Mouse (Mus musculus) right cerebral cortex, postnatal 14 days (tissue): ENCODE measurements around the gene Sat2.
"Not testable (repeated sequence)": the region's sequence is repeated elsewhere in the genome, so short reads cannot be mapped to it uniquely, and the experiment has no call there.

Experiments used
- DNase-seq: peaks from one replicate; pipeline ENCODE4 v3.0.0; 2022

Gene Sat2

GRCm38 (mm10) chr11:69603516-69603915 is 18.3 kb upstream of the Sat2 start:
- DNase-seq, result no peak

GRCm38 (mm10) chr11:69604347-69604746 is 17.5 kb upstream of the Sat2 start:
- no peak for DNase-seq

- DNase-seq, result peak; percentile 44
Measured at GRCm38 (mm10) chr11:69604795-69605664, 16.8 kb upstream of the Sat2 start.

- peak; percentile 78 for DNase-seq
Measured at GRCm38 (mm10) chr11:69605726-69606490, 15.9 kb upstream of the Sat2 start, which contains the start of gene Atp1b2. TSS of gene Atp1b2 (minus strand) at chr11:69605942.

GRCm38 (mm10) chr11:69606491-69606795 is 15.4 kb upstream of the Sat2 start:
- DNase-seq, result no peak

- DNase-seq, result no peak
Measured at GRCm38 (mm10) chr11:69606832-69607231, 15.0 kb upstream of the Sat2 start.

GRCm38 (mm10) chr11:69608525-69608924 is 13.3 kb upstream of the Sat2 start:
- no peak for DNase-seq

GRCm38 (mm10) chr11:69609416-69609815 is 12.4 kb upstream of the Sat2 start:
- no peak for DNase-seq

GRCm38 (mm10) chr11:69610899-69611298 is 10.9 kb upstream of the Sat2 start:
- no peak for DNase-seq

- peak; percentile 81 for DNase-seq
Measured at GRCm38 (mm10) chr11:69613553-69614256, 8.1 kb upstream of the Sat2 start.

GRCm38 (mm10) chr11:69614257-69614588 is 7.6 kb upstream of the Sat2 start:
- not testable (repeated sequence) for DNase-seq

- DNase-seq, result no peak
Measured at GRCm38 (mm10) chr11:69616781-69617180, 5.0 kb upstream of the Sat2 start.

GRCm38 (mm10) chr11:69617805-69618204 is 4.0 kb upstream of the Sat2 start, which contains the start of gene Shbg:
TSS of gene Shbg (minus strand) at chr11:69617905.
- DNase-seq, result no peak

- DNase-seq, result no peak
Measured at GRCm38 (mm10) chr11:69620394-69621081, 1.3 kb upstream of the Sat2 start.

- no peak for DNase-seq
Measured at GRCm38 (mm10) chr11:69622406-69622805, 582 bp downstream of the Sat2 start.

- no peak for DNase-seq
Measured at GRCm38 (mm10) chr11:69623006-69623405, 1.2 kb downstream of the Sat2 start.

GRCm38 (mm10) chr11:69624339-69624738 is 2.5 kb downstream of the Sat2 start:
- not testable (repeated sequence) for DNase-seq

- peak; percentile 65 for DNase-seq
Measured at GRCm38 (mm10) chr11:69628286-69628685, 6.5 kb downstream of the Sat2 start.

GRCm38 (mm10) chr11:69629802-69630201 is 8.0 kb downstream of the Sat2 start:
- DNase-seq, result no peak

- DNase-seq, result peak; percentile 100
Measured at GRCm38 (mm10) chr11:69632284-69633089, 10.7 kb downstream of the Sat2 start, which contains the start of gene Fxr2. TSS of gene Fxr2 (plus strand) at chr11:69632990.

GRCm38 (mm10) chr11:69633128-69633866 is 11.5 kb downstream of the Sat2 start:
- DNase-seq, result no peak
